Mouse (Mus musculus): Measurements from ENCODE around the gene Pacs2. TPM values are rescaled to one million over a fixed set of nuclear protein-coding genes. Genes with fewer than 3 reads are reported as not detected.
A peak's percentile ranks its signal among the peaks of the same experiment; 100 is the strongest.

Gene Pacs2
- polyA plus RNA-seq, 1 experiment: 19.3 TPM

- WGBS: 15% methylated on average over 15 of the region's 15 CpGs
- peak; percentile 11 for DNase-seq (ENCODE audit: low read depth, low spot score)
Observed at GRCm38 (mm10) chr12:113073420-113074328, 59.4 kb downstream of the Pacs2 start.

- DNase-seq (ENCODE audit: low read depth, low spot score): peak; percentile 54
- WGBS: 2% methylated on average over 32 of the region's 32 CpGs
Observed at GRCm38 (mm10) chr12:113074329-113075062, 60.2 kb downstream of the Pacs2 start, which contains the start of gene Tex22. Tex22 (plus strand) TSS chr12:113074502.

GRCm38 (mm10) chr12:113075063-113075454 lies 60.8 kb downstream of the Pacs2 start:
- WGBS: 5% methylated on average over 10 of the region's 10 CpGs
- DNase-seq (ENCODE audit: low read depth, low spot score): peak; percentile 60

GRCm38 (mm10) chr12:113075486-113075885 lies 61.2 kb downstream of the Pacs2 start:
- no peak for DNase-seq (ENCODE audit: low read depth, low spot score)
- WGBS: 59% methylated on average over 6 of the region's 6 CpGs

- no peak for DNase-seq (ENCODE audit: low read depth, low spot score)
- WGBS: 61% methylated on average over 3 of the region's 3 CpGs
Observed at GRCm38 (mm10) chr12:113087276-113087675, 73.0 kb downstream of the Pacs2 start.

GRCm38 (mm10) chr12:113088026-113088425 lies 73.7 kb downstream of the Pacs2 start:
- WGBS: 48% methylated on average over 4 of the region's 4 CpGs
- DNase-seq (ENCODE audit: low read depth, low spot score): no peak

- 93% methylated on average over 6 of the region's 6 CpGs for WGBS
- DNase-seq (ENCODE audit: low read depth, low spot score): no peak
Observed at GRCm38 (mm10) chr12:113089107-113089506, 74.8 kb downstream of the Pacs2 start.

GRCm38 (mm10) chr12:113090053-113090452 lies 75.7 kb downstream of the Pacs2 start:
- 71% methylated on average over 17 of the region's 17 CpGs for WGBS
- no peak for DNase-seq (ENCODE audit: low read depth, low spot score)

- 86% methylated on average over 5 of the region's 5 CpGs for WGBS
- DNase-seq (ENCODE audit: low read depth, low spot score): no peak
Observed at GRCm38 (mm10) chr12:113097040-113097439, 82.7 kb downstream of the Pacs2 start.

- no peak for DNase-seq (ENCODE audit: low read depth, low spot score)
- WGBS: 3% methylated on average over 35 of the region's 53 CpGs
Observed at GRCm38 (mm10) chr12:113097749-113098281, 83.5 kb downstream of the Pacs2 start, which contains the start of gene Mta1. Mta1 (plus strand) TSS chr12:113098278.

GRCm38 (mm10) chr12:113098530-113099151 lies 84.3 kb downstream of the Pacs2 start:
- 1% methylated on average over 46 of the region's 60 CpGs for WGBS
- no peak for DNase-seq (ENCODE audit: low read depth, low spot score)

GRCm38 (mm10) chr12:113099470-113100237 lies 85.3 kb downstream of the Pacs2 start:
- no peak for DNase-seq (ENCODE audit: low read depth, low spot score)
- WGBS: 52% methylated on average over 6 of the region's 6 CpGs

- DNase-seq (ENCODE audit: low read depth, low spot score): no peak
- 51% methylated on average over 5 of the region's 5 CpGs for WGBS
Observed at GRCm38 (mm10) chr12:113100448-113101076, 86.3 kb downstream of the Pacs2 start.

GRCm38 (mm10) chr12:113101251-113101960 lies 87.1 kb downstream of the Pacs2 start:
- 72% methylated on average over 9 of the region's 9 CpGs for WGBS
- no peak for DNase-seq (ENCODE audit: low read depth, low spot score)

GRCm38 (mm10) chr12:113102461-113102860 lies 88.2 kb downstream of the Pacs2 start:
- no peak for DNase-seq (ENCODE audit: low read depth, low spot score)
- WGBS: 61% methylated on average over 6 of the region's 6 CpGs

- WGBS: 59% methylated on average over 8 of the region's 8 CpGs
- no peak for DNase-seq (ENCODE audit: low read depth, low spot score)
Observed at GRCm38 (mm10) chr12:113103846-113104451, 89.6 kb downstream of the Pacs2 start.

- no peak for DNase-seq (ENCODE audit: low read depth, low spot score)
- WGBS: 49% methylated on average over 6 of the region's 6 CpGs
Observed at GRCm38 (mm10) chr12:113106386-113106785, 92.1 kb downstream of the Pacs2 start.
